ENCODE assay signal across 21 mouse cellular contexts in genomic region chr14:41131540-41131939, GRCm38 (mm10). TPM values are rescaled to one million over a fixed set of nuclear protein-coding genes. Genes with fewer than 3 reads are reported as not detected.
DNase-seq lines count a peak whose midpoint lies in the region; ATAC-seq and TF ChIP-seq lines count a peak whose summit lies in the region.
"Had no signal": no experiment of that assay in that cellular context is flagged by ENCODE, and none has a peak within 500 bp of the region (broad histone marks: within the 10 kb centered on the region; RNA-seq: fewer than 3 reads in every experiment).

Sftpa1 (plus strand) TSS chr14:41131782.

- no peak within 1 kb of the TSS for H3K27ac ChIP-seq in heart, embryonic 12.5 days (ENCODE audit: poor library complexity, severe bottlenecking)
- H3K27ac ChIP-seq in lung, postnatal 0 days (ENCODE audit: low read length) = peak within 1 kb of the TSS; percentile 51
- H3K27ac ChIP-seq in forebrain, embryonic 10.5 days = no peak within 1 kb of the TSS
- H3K27ac ChIP-seq: embryonic facial prominence, embryonic 10.5 days; gastrocnemius, adult 2 months; heart, embryonic 10.5 days; hindbrain, embryonic 10.5 days; hindbrain, embryonic 14.5 days had no signal

- peak; percentile 15; the same call in 1 of the 2 replicates for ATAC-seq in heart, embryonic 12.5 days (ENCODE audit: insufficient number of reproducible peaks, low FRiP score)
- peak; percentile 84 for ATAC-seq in lung, postnatal 0 days
- ATAC-seq: forebrain, embryonic 14.5 days had no signal

- TF ChIP-seq CTCF in lung, postnatal 0 days (IDR thresholded peaks at IDR 0.05) = no peak

- peaks cover 4% of the 10 kb centered on the region; the same call in 1 of the 2 replicates for H3K27me3 ChIP-seq in heart, embryonic 12.5 days (replicated peaks)
- no peaks in the 10 kb centered on the region for H3K27me3 ChIP-seq in lung, postnatal 0 days (replicated peaks; ENCODE audit: insufficient read depth, low read length)
- H3K27me3 ChIP-seq in forebrain, embryonic 10.5 days (ENCODE audit: poor library complexity, severe bottlenecking) = no peaks in the 10 kb centered on the region

- 46% methylated on average over 7 of the region's 7 CpGs for WGBS in heart, embryonic 12.5 days
- WGBS in lung, postnatal 0 days = 41% methylated on average over 7 of the region's 7 CpGs
- WGBS in forebrain, embryonic 10.5 days = 90% methylated on average over 7 of the region's 7 CpGs

- no peak within 1 kb of the TSS for H3K4me2 ChIP-seq in heart, embryonic 12.5 days
- H3K4me2 ChIP-seq in lung, postnatal 0 days (replicated peaks; ENCODE audit: low read depth, low read length) = peak within 1 kb of the TSS; percentile 41
- H3K4me2 ChIP-seq: hindbrain, embryonic 14.5 days had no signal

- no peaks in the 10 kb centered on the region for H3K36me3 ChIP-seq in heart, embryonic 12.5 days
- no peaks in the 10 kb centered on the region for H3K36me3 ChIP-seq in lung, postnatal 0 days (ENCODE audit: insufficient read depth, low read length)
- H3K36me3 ChIP-seq in forebrain, embryonic 10.5 days (replicated peaks) = no peaks in the 10 kb centered on the region
- H3K36me3 ChIP-seq: embryonic facial prominence, embryonic 10.5 days; heart, embryonic 10.5 days; hindbrain, embryonic 10.5 days had no signal

- peaks cover 6% of the 10 kb centered on the region; the same call in 1 of the 2 replicates for H3K4me1 ChIP-seq in heart, embryonic 12.5 days (replicated peaks)
- H3K4me1 ChIP-seq in lung, postnatal 0 days (ENCODE audit: insufficient read depth, low read depth, low read length) = peaks cover 3% of the 10 kb centered on the region; the same call in 1 of the 2 replicates
- H3K4me1 ChIP-seq in forebrain, embryonic 10.5 days = no peaks in the 10 kb centered on the region
- H3K4me1 ChIP-seq: embryonic facial prominence, embryonic 10.5 days; hindbrain, embryonic 10.5 days had no signal

- H3K4me3 ChIP-seq in heart, embryonic 12.5 days = no peak within 1 kb of the TSS
- no peak within 1 kb of the TSS; the same call in 1 of the 2 replicates for H3K4me3 ChIP-seq in lung, postnatal 0 days (ENCODE audit: low read depth, low read length)
- H3K4me3 ChIP-seq in forebrain, embryonic 10.5 days = no peak within 1 kb of the TSS
- H3K4me3 ChIP-seq: embryonic facial prominence, embryonic 10.5 days; gastrocnemius, adult 2 months; heart, embryonic 10.5 days; hindbrain, embryonic 10.5 days had no signal

- no peak for DNase-seq in heart, adult 18-20 months
- peak; percentile 65 for DNase-seq in lung, postnatal 0 days (ENCODE audit: low spot score)
- DNase-seq in lung, postnatal 36 days = peak; percentile 81
- no peak for DNase-seq in adrenal gland, adult 18-20 months (ENCODE audit: low spot score in 2 of 2)
- no peak for DNase-seq in cerebellum, adult 9-11 months
- no peak for DNase-seq in forebrain, embryonic 10.5 days (ENCODE audit: extremely low spot score, low spot score)
- DNase-seq: adrenal gland, postnatal 14 days; cerebellum, adult 18-20 months; cerebellum, postnatal 10 days; gastrocnemius, adult 2 months; gastrocnemius, postnatal 25 days had no signal

- no peak within 1 kb of the TSS for H3K9ac ChIP-seq in heart, embryonic 12.5 days
- H3K9ac ChIP-seq in lung, postnatal 0 days (replicated peaks; ENCODE audit: low read depth) = no peak within 1 kb of the TSS
- H3K9ac ChIP-seq: hindbrain, embryonic 14.5 days had no signal

- no peak for TF ChIP-seq EP300 in lung, postnatal 0 days (IDR thresholded peaks at IDR 0.05)

- no peaks in the 10 kb centered on the region for H3K9me3 ChIP-seq in heart, embryonic 12.5 days (replicated peaks)
- H3K9me3 ChIP-seq in lung, postnatal 0 days (ENCODE audit: low read length) = no peaks in the 10 kb centered on the region
- no peaks in the 10 kb centered on the region for H3K9me3 ChIP-seq in forebrain, embryonic 10.5 days
- H3K9me3 ChIP-seq: embryonic facial prominence, embryonic 10.5 days; heart, embryonic 10.5 days; hindbrain, embryonic 10.5 days had no signal

RNA-seq across cellular contexts. Expression of gene Sftpa1, which starts in this region (rescaled TPM):
- polyA plus RNA-seq in heart, embryonic 12.5 days (2016; fragmentation: Nextera tagmentation; extraction: Ambion mirVana) = 0.20 and 0.23 TPM in 2 replicates
- total RNA-seq in heart, adult 18-20 months (2021) = 1 to 10 TPM in 1 of 2 experiments, not detected in 1; 6.4 TPM
- polyA plus RNA-seq in lung, postnatal 0 days (2015; fragmentation: Nextera tagmentation; extraction: Ambion mirVana) = 4,795 and 4,929 TPM in 2 replicates
- 1 to 10 TPM in 1 of 2 experiments, under 1 TPM in 1; 0.63 to 1.9 TPM for total RNA-seq in adrenal gland, adult 18-20 months (2021)
- not detected in 2 replicates for polyA plus RNA-seq in forebrain, embryonic 10.5 days (2016; fragmentation: Nextera tagmentation; extraction: Ambion mirVana)
- total RNA-seq: gastrocnemius, adult 2 months; gastrocnemius, postnatal 25 days; granulocyte monocyte progenitor cell, adult 5-6 weeks; MEL had no signal
- polyA plus RNA-seq: C2C12; embryonic facial prominence, embryonic 10.5 days; embryonic facial prominence, embryonic 14.5 days; forebrain, embryonic 14.5 days; hindbrain, embryonic 10.5 days; hindbrain, embryonic 14.5 days had no signal

Comparison
In these comparisons a context has a peak if more than half of its experiments do, and no peak if none do; other contexts are left out.
1. RNA of gene Sftpa1 (polyA plus RNA-seq): 4,795 to 4,929 TPM in lung, postnatal 0 days; 0.20 to 0.23 TPM in heart, embryonic 12.5 days and not detected in forebrain, embryonic 10.5 days; every median in the first group is over 1,000 times any median in the second.
2. Peak in ATAC-seq in heart, embryonic 12.5 days; RNA of the gene not detected or under 1 TPM.
3. DNase-seq: peak in lung, postnatal 0 days (single experiment) and lung, postnatal 36 days (single experiment); none in heart, adult 18-20 months (0 of 2), adrenal gland, adult 18-20 months (0 of 2), cerebellum, adult 9-11 months (single experiment) and forebrain, embryonic 10.5 days (single experiment).